Mouse (Mus musculus): ENCODE data around the gene Pdzrn3.

Pdzrn3 gene

GRCm38 (mm10) chr6:101261513-101261912 lies 116.2 kb downstream of the Pdzrn3 start:
- in situ Hi-C loops (cut with MboI, MseI) = no loop called here

GRCm38 (mm10) chr6:101259411-101259810 lies 118.3 kb downstream of the Pdzrn3 start:
- in situ Hi-C loops (cut with MboI, MseI) = loop anchor here (5.0 kb wide), 1 partner anchor 367 kb away; no protein-coding TSS in a partner anchor

GRCm38 (mm10) chr6:101257418-101257817 lies 120.3 kb downstream of the Pdzrn3 start:
- in situ Hi-C loops (cut with MboI, MseI) = loop anchor here (5.0 kb wide), 1 partner anchor 365 kb away; no protein-coding TSS in a partner anchor

- in situ Hi-C loops (cut with MboI, MseI) = loop anchor here (5.0 kb wide), 2 partner anchors 362 to 647 kb away; no protein-coding TSS in a partner anchor
These were observed 123.0 kb downstream of the Pdzrn3 start for GRCm38 (mm10) chr6:101254652-101255051.

GRCm38 (mm10) chr6:101251916-101252603 lies 125.6 kb downstream of the Pdzrn3 start:
- in situ Hi-C loops (cut with MboI, MseI) = loop anchor here (5.0 kb wide), 1 partner anchor 645 kb away; no protein-coding TSS in a partner anchor

GRCm38 (mm10) chr6:101251160-101251559 lies 126.5 kb downstream of the Pdzrn3 start:
- in situ Hi-C loops (cut with MboI, MseI) = loop anchor here (5.0 kb wide), 1 partner anchor 644 kb away; no protein-coding TSS in a partner anchor

GRCm38 (mm10) chr6:101246137-101246536 lies 131.6 kb downstream of the Pdzrn3 start:
- in situ Hi-C loops (cut with MboI, MseI) = no loop called here

- in situ Hi-C loops (cut with MboI, MseI) = no loop called here
These were observed 133.3 kb downstream of the Pdzrn3 start for GRCm38 (mm10) chr6:101244355-101244754.

- in situ Hi-C loops (cut with MboI, MseI) = no loop called here
These were observed 134.4 kb downstream of the Pdzrn3 start for GRCm38 (mm10) chr6:101243189-101243815.

GRCm38 (mm10) chr6:101236641-101237246 lies 141.0 kb downstream of the Pdzrn3 start:
- in situ Hi-C loops (cut with MboI, MseI) = no loop called here

GRCm38 (mm10) chr6:101236230-101236629 lies 141.5 kb downstream of the Pdzrn3 start:
- in situ Hi-C loops (cut with MboI, MseI) = no loop called here

GRCm38 (mm10) chr6:101234349-101234748 lies 143.3 kb downstream of the Pdzrn3 start:
- in situ Hi-C loops (cut with MboI, MseI) = no loop called here

GRCm38 (mm10) chr6:101233680-101234079 lies 144.0 kb downstream of the Pdzrn3 start:
- in situ Hi-C loops (cut with MboI, MseI) = no loop called here

- in situ Hi-C loops (cut with MboI, MseI) = no loop called here
These were observed 150.3 kb downstream of the Pdzrn3 start for GRCm38 (mm10) chr6:101227294-101227855.

- in situ Hi-C loops (cut with MboI, MseI) = no loop called here
These were observed 157.4 kb downstream of the Pdzrn3 start for GRCm38 (mm10) chr6:101220307-101220706.

GRCm38 (mm10) chr6:101219004-101219403 lies 158.7 kb downstream of the Pdzrn3 start:
- in situ Hi-C loops (cut with MboI, MseI) = no loop called here

- in situ Hi-C loops (cut with MboI, MseI) = no loop called here
These were observed 159.5 kb downstream of the Pdzrn3 start for GRCm38 (mm10) chr6:101218197-101218596.

- in situ Hi-C loops (cut with MboI, MseI) = no loop called here
These were observed 159.9 kb downstream of the Pdzrn3 start for GRCm38 (mm10) chr6:101217756-101218155.

GRCm38 (mm10) chr6:101215436-101215791 lies 162.3 kb downstream of the Pdzrn3 start:
- in situ Hi-C loops (cut with MboI, MseI) = no loop called here

GRCm38 (mm10) chr6:101214734-101215435 lies 162.8 kb downstream of the Pdzrn3 start:
- in situ Hi-C loops (cut with MboI, MseI) = no loop called here

- in situ Hi-C loops (cut with MboI, MseI) = no loop called here
These were observed 164.6 kb downstream of the Pdzrn3 start for GRCm38 (mm10) chr6:101213066-101213465.

GRCm38 (mm10) chr6:101212086-101212485 lies 165.6 kb downstream of the Pdzrn3 start:
- in situ Hi-C loops (cut with MboI, MseI) = no loop called here
